Mouse (Mus musculus) hindbrain, embryonic 12.5 days (tissue): ENCODE measurements at regions not wholly inside any gene's neighbourhood (a gene's known extent, or its start where the extent isn't known, plus 50 kb on each side); places are given as distances from the start of the nearest gene placed in this dataset.

ENCODE experiments used
- ATAC-seq: fragments of 200-750 bp; cut with Nextera tagmentation; 2 replicates; pipeline ENCODE4 v1.8.0; 2017; ENCODE audit warnings: moderate TSS enrichment; ENCODE audit not compliant: low FRiP score
- H3K27ac ChIP-seq: fragments of 300-500 bp; sonication (generic); 2 replicates; pipeline ENCODE4 v1.5.1; 2016; ENCODE audit warnings: mild to moderate bottlenecking
- H3K27me3 ChIP-seq: fragments of 300-500 bp; sonication (generic); 2 replicates; pipeline ENCODE4 v1.6.1; 2016; ENCODE audit warnings: mild to moderate bottlenecking
- H3K36me3 ChIP-seq: fragments of 300-500 bp; sonication (generic); 2 replicates; pipeline ENCODE4 v1.6.1; 2016; ENCODE audit warnings: mild to moderate bottlenecking
- H3K4me1 ChIP-seq: fragments of 300-500 bp; sonication (generic); 2 replicates; pipeline ENCODE4 v1.6.1; 2016
- H3K4me2 ChIP-seq: fragments of 300-500 bp; sonication (generic); replicated peaks from 2 replicates; pipeline ENCODE4 v1.6.1; 2016; ENCODE audit warnings: mild to moderate bottlenecking
- H3K4me3 ChIP-seq: fragments of 300-500 bp; sonication (generic); 2 replicates; pipeline ENCODE4 v1.5.1; 2016; ENCODE audit warnings: mild to moderate bottlenecking
- H3K9ac ChIP-seq: fragments of 300-500 bp; sonication (generic); 2 replicates; pipeline ENCODE4 v1.6.1; 2016; ENCODE audit warnings: mild to moderate bottlenecking, moderate library complexity
- H3K9me3 ChIP-seq: fragments of 300-500 bp; sonication (generic); replicated peaks from 2 replicates; pipeline ENCODE4 v1.6.1; 2016; ENCODE audit warnings: mild to moderate bottlenecking
- WGBS: fragments of 180-500 bp; shearing (Covaris S2); methylation state at CpG from one replicate; pipeline ENCODE4 v1.1.7; 2016; 5-methylcytosine and 5-hydroxymethylcytosine counted together

- 87% methylated on average over 8 of the region's 8 CpGs for WGBS
- no peaks in the 10 kb centered on the region for H3K9me3 ChIP-seq
- ATAC-seq = no peak
Measured at GRCm38 (mm10) chr4:57362652-57363051, 61.0 kb upstream of the Ptpn3 start.

DNA sequence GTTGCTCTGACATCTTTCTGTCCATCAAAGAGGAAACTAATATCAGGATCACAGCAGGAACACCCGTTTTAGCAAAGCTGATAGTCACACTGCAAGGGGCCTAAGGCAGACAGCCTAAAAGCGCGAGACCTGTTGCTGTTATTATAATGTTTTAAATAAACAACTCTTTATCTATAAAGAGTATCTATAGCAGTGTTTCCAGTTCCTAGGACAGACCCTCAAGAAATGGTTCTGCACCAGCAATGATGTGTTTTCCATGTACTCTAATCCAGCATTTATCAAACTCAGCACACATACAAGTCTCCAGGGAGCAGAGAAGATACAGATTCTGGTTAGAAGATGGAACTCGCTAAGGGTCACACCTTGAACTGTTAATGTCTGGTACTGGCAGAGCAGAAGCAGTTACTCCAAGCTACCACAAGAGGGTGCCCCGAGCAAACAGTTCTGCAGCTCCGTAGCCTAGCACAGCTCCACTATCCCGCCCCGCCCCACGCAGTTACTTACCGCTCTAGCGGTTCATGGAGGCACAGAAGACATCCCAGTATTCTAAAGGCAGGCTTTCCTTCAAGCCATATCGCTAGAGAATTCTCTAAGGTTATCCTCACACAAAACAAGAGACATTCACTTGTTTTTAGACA is 64.2 kb upstream of the Palm2 start:
- 18% methylated on average over 12 of the region's 12 CpGs for WGBS
- H3K4me1 ChIP-seq = no peaks in the 10 kb centered on the region
- no peak overlapping the region for H3K4me3 ChIP-seq
- no peak overlapping the region for H3K27ac ChIP-seq
- H3K9ac ChIP-seq = no peak overlapping the region
- ATAC-seq = peak; percentile 86
- H3K27me3 ChIP-seq = no peaks in the 10 kb centered on the region
- no peaks in the 10 kb centered on the region for H3K36me3 ChIP-seq
- no peaks in the 10 kb centered on the region for H3K9me3 ChIP-seq
- no peak overlapping the region for H3K4me2 ChIP-seq

More at GRCm38 (mm10) chr4:57362652-57363051, 61.0 kb upstream of the Ptpn3 start:
- H3K4me1 ChIP-seq = no peaks in the 10 kb centered on the region
- no peaks in the 10 kb centered on the region for H3K27me3 ChIP-seq
- no peak overlapping the region for H3K9ac ChIP-seq
- no peak overlapping the region for H3K4me3 ChIP-seq
- no peak overlapping the region for H3K4me2 ChIP-seq
- no peaks in the 10 kb centered on the region for H3K36me3 ChIP-seq
- no peak overlapping the region for H3K27ac ChIP-seq

DNA sequence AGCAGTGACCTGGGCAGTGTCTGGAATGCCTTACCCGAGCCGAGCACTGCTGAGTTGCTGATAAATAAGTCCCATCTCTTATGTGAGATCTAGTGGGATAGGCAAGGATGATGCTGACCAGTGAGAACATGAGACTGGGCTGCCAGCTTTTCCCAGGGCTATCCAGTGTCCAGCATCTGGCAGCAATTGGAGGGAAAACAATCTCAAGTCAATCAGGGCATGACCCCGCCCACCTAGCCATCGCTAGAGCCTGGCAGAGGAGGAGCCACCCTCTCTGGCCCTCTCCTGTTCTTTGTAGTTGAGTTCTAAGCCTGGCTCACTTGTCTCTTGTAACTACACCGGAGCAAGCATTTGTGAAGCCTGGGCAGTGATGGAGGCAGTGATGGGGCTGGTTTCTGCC is 56.2 kb upstream of the Palm2 start:
- H3K36me3 ChIP-seq = no peaks in the 10 kb centered on the region
- H3K4me3 ChIP-seq = no peak overlapping the region
- H3K4me1 ChIP-seq = 0 out of 2 replicates have a peak, but pooled peaks cover 2% of the 10 kb centered on the region
- H3K27me3 ChIP-seq = no peaks in the 10 kb centered on the region
- ATAC-seq = no peak
- H3K9ac ChIP-seq = no peak overlapping the region
- 43% methylated on average over 5 of the region's 5 CpGs for WGBS
- no peak overlapping the region for H3K4me2 ChIP-seq
- no peak overlapping the region for H3K27ac ChIP-seq
- no peaks in the 10 kb centered on the region for H3K9me3 ChIP-seq

GRCm38 (mm10) chr4:57380063-57380800 is 53.8 kb upstream of the Palm2 start:
- H3K4me2 ChIP-seq = no peak overlapping the region
- H3K27ac ChIP-seq = no peak overlapping the region
- no peaks in the 10 kb centered on the region for H3K9me3 ChIP-seq
- no peak overlapping the region for H3K4me3 ChIP-seq
- H3K36me3 ChIP-seq = no peaks in the 10 kb centered on the region
- no peak for ATAC-seq
- 0 out of 2 replicates have a peak, but pooled peaks cover 2% of the 10 kb centered on the region for H3K4me1 ChIP-seq
- no peaks in the 10 kb centered on the region for H3K27me3 ChIP-seq
- H3K9ac ChIP-seq = no peak overlapping the region
- 84% methylated on average over 9 of the region's 9 CpGs for WGBS

DNA sequence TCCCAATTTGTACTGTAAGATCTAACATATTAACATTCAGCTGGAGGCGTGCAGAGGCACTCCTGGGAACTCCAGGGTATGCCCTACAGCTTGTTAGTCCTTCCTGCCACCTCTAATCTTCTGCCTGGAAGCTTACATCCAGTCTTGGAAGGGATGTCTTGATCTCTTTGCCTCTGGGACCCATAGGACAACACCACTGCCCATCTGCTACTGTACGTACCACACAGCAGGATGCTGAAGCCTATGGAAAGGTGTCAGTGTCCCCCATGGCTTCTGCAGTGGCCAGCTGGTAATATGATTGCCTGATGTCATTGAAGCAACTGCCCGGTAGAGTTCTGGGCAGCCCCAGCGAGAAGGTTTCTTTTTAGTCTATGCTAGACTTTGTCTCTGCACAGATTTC is 52.7 kb upstream of the Palm2 start:
- Histone ChIP-seq H3K9me3 (no peaks in the 10 kb centered on the region), H3K27me3 (no peaks in the 10 kb centered on the region), H3K36me3 (no peaks in the 10 kb centered on the region), H3K4me3 (no peak overlapping the region), H3K27ac (no peak overlapping the region), H3K9ac (no peak overlapping the region), H3K4me2 (no peak overlapping the region), H3K4me1 (0 out of 2 replicates have a peak, but pooled peaks cover 2% of the 10 kb centered on the region)
- 83% methylated on average over 4 of the region's 4 CpGs for WGBS
- ATAC-seq = no peak
